Mouse (Mus musculus): ENCODE measurements at regions not wholly inside any gene's neighbourhood (a gene's known extent, or its start where the extent isn't known, plus 50 kb on each side); places are given as distances from the start of the nearest gene placed in this dataset.

- DNase-seq (ENCODE audit: low read depth, low spot score) = no peak
Observed at GRCm38 (mm10) chr17:16247681-16248080, 416.8 kb upstream of the Rgmb start.

DNA sequence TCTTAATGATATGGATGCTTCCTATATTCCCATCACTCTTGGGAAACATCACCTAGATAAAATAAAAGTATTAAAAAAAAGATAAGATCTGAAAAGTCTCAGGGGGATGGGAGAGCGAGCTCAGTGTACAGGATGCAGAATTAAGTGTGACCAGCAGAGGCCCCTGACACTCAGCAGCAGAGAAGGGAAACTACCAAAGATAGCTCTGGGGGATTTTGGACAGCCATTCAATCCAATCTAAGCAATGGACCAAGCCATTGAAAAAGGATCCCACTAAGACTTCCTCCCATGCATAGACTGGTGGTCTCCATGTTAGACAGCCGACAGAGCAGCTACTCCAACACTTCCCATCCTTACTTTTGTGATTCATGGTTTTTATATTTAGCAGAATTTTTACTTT lies 390.4 kb upstream of the Rgmb start:
- DNase-seq (ENCODE audit: low read depth, low spot score) = peak; percentile 52

DNA sequence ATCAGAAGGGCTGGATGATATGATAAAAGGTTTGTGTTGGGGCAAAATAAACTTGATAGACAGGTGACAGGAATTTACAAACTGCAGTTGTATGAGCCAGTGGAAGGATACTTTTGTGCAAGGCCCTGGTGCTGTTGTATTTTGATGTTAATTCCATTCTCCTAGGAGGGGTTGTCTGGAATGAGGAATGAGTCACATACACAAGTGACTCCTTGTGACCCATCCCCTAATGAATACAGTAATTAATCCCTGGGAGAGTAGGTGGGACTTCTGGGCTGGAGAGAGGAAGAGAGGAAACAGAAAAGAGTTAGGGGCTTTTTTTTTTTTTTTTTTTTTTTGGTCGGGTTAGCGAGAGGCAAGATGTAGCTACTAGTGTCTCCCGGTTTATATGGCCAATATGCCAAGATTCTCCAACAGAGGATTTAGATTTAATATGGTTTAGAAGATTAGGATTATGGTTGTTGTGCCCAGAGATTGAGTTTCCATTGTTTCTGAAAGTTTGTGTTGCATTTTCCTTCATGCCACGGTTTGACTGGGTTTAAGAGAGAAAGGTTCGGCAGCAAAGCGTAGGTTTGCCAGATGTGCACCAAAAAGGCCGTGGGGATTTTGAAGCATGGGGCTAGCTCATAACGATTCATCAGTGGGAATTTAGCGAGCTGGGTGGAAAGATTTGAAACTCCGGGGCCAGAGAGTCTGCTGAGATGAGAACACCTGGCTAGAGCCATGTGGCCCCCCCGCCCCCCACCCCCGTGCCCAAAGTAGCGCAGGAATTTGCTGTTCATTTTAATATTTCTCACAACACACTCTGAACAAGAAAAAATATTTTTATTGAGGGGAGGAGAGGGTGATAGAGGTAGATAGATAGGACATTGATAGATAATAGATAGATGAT lies 389.1 kb upstream of the Rgmb start:
- DNase-seq (ENCODE audit: low read depth, low spot score) = peak; percentile 80

GRCm38 (mm10) chr17:16218623-16219022 lies 387.8 kb upstream of the Rgmb start:
- no peak for DNase-seq (ENCODE audit: low read depth, low spot score)

DNA sequence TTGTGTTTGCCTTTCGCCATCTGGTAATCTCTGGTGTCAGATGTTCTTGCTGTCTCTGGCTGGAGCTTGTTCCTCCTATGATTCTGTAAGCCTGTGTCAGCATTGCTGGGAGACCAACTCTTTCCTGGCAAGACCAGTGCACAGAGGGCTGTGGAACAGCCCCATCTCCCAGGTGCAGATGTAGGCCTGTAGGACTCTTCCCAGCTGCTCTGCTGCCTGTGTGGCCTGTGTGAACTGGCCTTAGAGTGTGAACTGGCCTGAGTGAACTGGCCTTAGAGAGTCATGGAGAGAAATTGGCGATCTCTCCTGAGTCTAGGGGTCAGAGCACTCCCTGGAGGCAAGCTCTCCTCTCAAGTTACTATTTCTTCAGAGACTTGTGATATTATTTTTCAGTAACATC lies 386.0 kb upstream of the Rgmb start:
- DNase-seq (ENCODE audit: low read depth, low spot score) = no peak

GRCm38 (mm10) chr17:16193636-16194035 lies 362.8 kb upstream of the Rgmb start:
- DNase-seq (ENCODE audit: low read depth, low spot score) = no peak

- DNase-seq (ENCODE audit: low read depth, low spot score) = no peak
Observed at GRCm38 (mm10) chr17:16180856-16181255, 350.0 kb upstream of the Rgmb start.

- no peak for DNase-seq (ENCODE audit: low read depth, low spot score)
Observed at GRCm38 (mm10) chr17:16178102-16178501, 347.3 kb upstream of the Rgmb start.

DNA sequence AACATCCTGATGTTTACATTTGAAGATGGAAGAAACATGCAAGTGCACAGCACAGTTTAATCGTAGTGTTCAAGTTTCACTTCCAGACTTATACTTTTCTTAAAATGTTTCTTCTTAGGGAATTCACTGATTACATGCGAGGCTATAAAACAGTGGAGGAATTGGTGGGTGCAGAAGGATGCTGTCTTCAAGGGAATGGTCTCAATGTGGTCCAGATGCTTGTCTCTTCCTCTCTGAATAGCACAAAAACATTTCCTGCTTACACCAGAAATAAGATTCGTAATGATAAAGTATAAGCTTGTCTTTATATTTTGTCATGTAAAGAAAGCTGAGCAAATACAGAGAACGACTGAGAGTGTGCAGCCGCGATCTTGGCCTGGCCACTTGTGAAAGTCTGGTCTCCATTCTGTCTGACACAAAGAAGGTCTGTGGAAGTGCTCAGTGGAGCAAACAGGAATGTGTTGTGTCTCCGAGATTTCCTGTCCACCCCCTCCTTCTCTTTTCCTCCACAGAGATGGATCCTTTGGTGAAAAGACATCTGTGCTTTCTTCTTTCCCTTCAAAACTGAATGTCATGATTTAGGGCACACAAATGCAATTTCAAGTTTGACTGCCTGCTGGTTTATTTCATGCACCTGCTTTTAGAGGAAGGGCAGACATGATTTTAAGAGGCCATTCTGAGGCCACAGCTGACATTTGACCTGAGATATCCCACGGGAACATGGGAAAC lies 346.1 kb upstream of the Rgmb start:
- no peak for DNase-seq (ENCODE audit: low read depth, low spot score)

DNA sequence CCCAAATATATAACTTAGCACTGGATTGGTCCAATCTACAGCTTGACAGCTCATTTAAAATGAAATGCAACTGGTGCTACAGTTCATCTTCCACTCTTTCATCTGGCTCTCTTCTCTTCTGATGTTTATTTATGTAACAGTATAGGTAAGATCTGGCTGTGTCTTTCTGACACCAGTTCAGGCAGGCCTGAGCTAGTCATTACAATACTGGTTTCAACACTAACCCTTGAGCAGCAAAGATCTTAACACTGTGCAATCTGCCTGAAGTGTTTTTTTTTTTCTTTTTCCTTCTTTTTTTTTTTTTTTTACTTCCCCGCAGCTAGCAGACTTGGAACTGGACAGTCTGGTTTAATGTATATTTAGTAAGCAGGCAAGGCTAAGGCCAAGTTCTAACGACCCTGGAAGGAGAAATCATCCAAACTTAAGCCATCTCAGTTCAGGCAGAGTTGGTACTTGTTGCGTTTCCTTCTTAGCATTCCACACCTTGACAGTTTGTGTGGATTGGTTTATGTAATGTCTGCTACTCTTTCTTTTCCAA lies 342.8 kb upstream of the Rgmb start:
- no peak for DNase-seq (ENCODE audit: low read depth, low spot score)

GRCm38 (mm10) chr17:16166731-16167130 lies 335.9 kb upstream of the Rgmb start:
- no peak for DNase-seq (ENCODE audit: low read depth, low spot score)

DNA sequence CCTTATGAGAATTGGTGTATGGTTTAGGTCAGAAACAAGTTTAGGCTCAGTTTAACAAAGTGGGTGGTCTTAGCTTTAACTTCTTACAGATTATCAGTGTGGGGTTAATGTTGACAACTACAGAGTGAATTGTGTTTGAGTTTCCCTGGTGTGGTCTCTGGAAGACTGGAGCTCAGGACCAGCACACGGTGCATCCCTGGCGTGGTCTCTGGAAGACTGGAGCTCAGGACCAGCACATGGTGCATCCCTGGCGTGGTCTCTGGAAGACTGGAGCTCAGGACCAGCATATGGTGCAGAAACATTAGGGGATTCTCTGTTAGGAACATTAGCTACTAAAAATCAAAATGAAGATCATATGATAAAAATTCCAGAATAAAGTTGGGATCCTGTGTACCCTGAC lies 327.3 kb upstream of the Rgmb start:
- no peak for DNase-seq (ENCODE audit: low read depth, low spot score)

DNA sequence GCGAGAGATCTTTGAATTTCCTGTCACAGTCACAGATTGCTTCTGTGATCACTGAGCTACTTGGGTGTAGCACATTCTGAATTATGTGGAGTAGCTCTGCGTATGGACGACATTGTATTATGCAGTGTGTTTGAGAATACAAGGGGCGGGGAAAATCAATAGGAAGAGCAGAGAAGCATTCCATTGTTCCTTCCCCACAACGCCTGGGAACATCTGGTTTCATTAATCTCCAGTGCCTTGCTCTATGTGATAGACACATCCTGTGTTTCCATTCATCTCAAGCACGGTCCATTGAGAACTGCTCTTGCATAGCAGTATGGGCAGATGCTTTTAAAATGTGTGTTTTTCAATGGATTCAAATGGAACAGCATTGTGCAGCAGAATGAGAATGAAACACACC lies 326.9 kb upstream of the Rgmb start:
- no peak for DNase-seq (ENCODE audit: low read depth, low spot score)

DNA sequence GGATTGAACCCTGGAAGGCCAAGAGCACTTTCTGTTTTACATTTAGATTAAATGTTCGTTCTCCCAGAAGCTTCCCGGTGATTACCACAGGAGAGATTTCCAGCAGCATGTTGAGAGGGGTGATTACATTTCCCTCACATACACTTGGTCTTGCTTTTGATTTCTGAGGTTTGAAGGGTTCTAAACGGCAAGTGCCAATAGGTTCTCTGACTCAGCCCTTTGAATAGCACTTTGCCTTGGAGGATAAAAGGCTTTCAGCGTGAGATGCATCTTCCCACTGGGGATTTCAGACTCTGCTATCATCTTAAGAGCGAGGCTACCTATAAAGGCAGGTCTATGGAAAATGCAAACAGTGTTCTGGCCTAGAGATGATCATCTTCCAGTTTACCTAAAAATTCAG lies 326.3 kb upstream of the Rgmb start:
- no peak for DNase-seq (ENCODE audit: low read depth, low spot score)

- DNase-seq (ENCODE audit: low read depth, low spot score) = no peak
Observed at GRCm38 (mm10) chr17:16156596-16156995, 325.8 kb upstream of the Rgmb start.

GRCm38 (mm10) chr17:16155587-16155986 lies 324.7 kb upstream of the Rgmb start:
- no peak for DNase-seq (ENCODE audit: low read depth, low spot score)
